Mouse (Mus musculus): ENCODE measurements around the gene Dgki. TPM values are rescaled to one million over a fixed set of nuclear protein-coding genes. Genes with fewer than 3 reads are reported as not detected.

Dgki gene
- total RNA-seq, 2 experiments from 2014 or later: 80.5 to 92.6 TPM

DNA sequence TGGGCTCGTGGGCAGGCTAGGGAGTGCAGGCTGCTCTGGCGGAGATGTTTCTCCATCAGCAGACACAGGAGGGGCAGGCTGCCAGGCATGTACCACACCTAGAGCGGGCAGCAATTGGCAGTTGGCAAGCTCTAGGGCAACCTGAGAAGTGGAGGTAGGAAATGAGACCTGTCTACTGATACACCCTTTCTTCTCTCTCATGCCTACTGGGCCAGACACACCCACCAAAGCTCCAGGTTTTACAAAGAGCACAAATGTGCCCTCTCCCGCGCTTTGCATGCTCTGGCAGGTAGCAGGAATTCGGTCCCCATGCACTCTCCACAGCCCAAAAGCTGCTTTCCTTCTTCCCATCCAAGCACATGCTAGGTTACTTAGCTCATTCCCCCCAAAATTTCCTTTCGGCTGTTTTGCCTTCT, 490.7 kb downstream of the Dgki start:
- peak; percentile 54 to 71 for DNase-seq (ENCODE audit: low spot score in 2 of 2)
- intact Hi-C loops (cut with DNase I): loop anchor here (5.0 kb wide), 1 partner anchor 43 kb away; no protein-coding TSS in a partner anchor

DNA sequence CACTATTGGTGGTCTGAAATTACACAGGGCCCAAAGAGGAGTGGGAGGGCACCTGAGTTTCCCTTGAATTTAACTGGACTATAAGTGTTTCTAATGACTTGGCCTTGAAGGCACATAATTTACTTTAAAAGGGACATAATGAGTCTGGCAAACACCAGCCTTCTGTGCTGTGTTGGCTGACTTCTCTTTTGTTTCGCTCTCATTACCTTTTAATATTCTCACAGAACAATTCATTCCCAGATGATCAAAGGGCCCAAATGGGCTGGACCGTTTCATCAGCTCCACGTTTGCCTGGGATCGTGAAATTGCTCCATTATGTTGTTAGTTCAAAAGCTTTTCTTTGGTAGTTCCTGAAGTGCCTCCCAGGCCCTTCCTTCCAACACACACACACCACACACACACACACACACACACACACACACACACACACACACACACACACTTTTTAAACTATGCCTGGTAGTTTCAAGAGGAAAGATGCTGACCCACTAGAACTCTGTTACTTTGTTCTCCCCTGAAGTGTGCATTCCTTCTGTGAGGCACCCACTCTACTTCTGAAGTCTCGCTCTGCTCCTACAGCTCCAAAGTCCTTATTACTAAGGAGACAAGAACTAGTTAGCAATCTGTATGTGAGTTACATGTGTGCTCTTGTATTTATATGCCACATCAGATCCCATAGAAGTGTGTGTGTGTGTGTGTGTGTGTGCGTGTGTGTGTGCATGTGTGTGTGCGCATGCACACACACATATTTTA, 491.5 kb downstream of the Dgki start:
- no peak for DNase-seq (ENCODE audit: low spot score in 2 of 2)
- intact Hi-C loops (cut with DNase I): loop anchor here (5.0 kb wide), 1 partner anchor 44 kb away; no protein-coding TSS in a partner anchor

DNA sequence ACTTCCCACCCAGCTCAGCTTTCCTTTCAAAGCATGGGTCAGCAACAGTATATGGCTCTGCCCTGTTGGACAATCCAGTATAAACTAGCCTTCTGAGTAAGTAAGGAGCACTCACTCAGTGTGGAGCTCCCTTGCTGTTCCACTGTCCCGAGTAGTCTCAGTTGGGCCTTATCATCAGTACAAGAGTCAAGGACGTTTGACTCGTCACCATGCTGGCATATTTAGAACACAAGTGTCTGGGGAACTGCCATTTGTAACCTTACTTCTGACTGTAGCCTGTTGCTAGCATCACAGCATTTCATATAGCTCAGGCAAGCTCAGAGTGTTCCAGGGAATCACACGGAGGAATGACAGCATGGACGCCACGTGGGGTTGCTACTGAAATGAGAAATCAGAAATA, 493.1 kb downstream of the Dgki start:
- no peak for DNase-seq (ENCODE audit: low spot score in 2 of 2)
- intact Hi-C loops (cut with DNase I): loop anchor here (2.0 to 5.0 kb wide), 2 partner anchors 45 to 116 kb away; no protein-coding TSS in a partner anchor

DNA sequence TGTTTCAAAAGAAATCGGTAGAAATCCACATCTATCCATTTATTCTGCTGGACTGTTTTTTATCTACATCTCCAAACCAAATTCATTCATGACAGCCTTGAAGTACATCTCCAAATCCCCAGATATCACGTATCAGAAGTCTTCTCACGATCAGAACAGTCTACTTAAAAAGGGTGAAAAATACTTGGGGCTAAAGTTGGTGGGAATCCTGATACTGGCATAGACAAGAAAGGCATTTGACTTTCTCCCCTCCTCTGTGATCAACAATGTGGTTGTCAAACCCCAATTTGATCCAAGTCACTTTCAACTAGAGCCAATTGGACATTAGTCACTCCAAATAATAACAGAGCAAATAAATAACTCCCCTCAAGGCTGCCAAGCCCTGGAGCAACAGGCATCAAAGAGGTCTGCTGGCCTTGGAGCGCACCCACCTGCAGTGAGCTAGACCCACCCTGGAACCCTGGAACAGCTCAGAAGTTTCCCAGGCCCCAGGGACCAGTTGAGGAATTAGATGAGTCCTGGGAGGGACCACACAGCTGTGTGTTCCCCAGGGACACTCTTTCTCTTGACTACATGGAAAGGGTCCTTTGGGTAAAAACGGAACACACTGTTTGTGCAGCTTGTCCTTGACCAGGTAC, 499.6 kb downstream of the Dgki start:
- intact Hi-C loops (cut with DNase I): no loop called here
- DNase-seq (ENCODE audit: low spot score in 2 of 2): no peak

DNA sequence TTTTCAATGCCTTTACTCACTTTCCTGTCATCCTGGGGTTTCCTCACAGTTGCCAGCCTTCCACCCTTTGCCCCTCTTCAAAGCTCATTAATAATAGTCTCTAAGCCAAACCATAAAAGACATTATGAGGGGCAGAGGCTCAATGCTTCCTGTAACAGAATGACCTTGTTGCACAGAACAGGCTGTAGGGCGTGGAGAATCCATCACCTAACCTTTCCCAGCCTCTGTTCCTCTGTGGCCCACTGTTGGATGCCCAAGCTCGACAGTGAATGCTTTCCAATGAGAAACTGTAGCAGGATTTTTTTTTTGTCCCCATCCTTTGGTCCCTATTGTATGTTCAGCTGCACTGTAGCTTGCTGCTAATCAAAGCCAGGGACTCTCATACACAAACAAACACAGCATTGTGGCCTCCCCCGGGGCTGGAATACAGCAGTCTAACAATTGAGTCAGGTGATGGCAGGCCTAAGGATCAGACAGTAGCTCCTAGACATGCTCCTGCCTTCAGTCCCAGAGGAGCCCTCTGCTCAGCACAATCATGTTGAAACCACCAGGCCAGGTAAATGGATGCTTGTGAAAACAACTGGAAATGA, 502.8 kb downstream of the Dgki start:
- intact Hi-C loops (cut with DNase I): no loop called here
- no peak for DNase-seq (ENCODE audit: low spot score in 2 of 2)

Other genes with a start within 250 kb of the Dgki start
- gene Creb3l2, start 142.0 kb upstream of the Dgki start, total RNA-seq (2021): 1 to 10 TPM; 6.1 to 8.1 TPM
- gene Akr1d1, start 230.0 kb upstream of the Dgki start, total RNA-seq (2021): not detected